Mouse (Mus musculus): ENCODE measurements at regions not wholly inside any gene's neighbourhood (a gene's known extent, or its start where the extent isn't known, plus 50 kb on each side); places are given as distances from the start of the nearest gene placed in this dataset.

- DNase-seq (ENCODE audit: low spot score) (no peak), ATAC-seq (replicated peaks; ENCODE audit: low FRiP score) (no peak)
- peaks cover 15% of the 10 kb centered on the region for H3K4me1 ChIP-seq (replicated peaks; ENCODE audit: control insufficient read depth, insufficient read depth, low read length)
- WGBS: 62% methylated on average over 3 of the region's 3 CpGs
- H3K36me3 ChIP-seq (ENCODE audit: control insufficient read depth, insufficient read depth, low read length): no peaks in the 10 kb centered on the region
- no peaks in the 10 kb centered on the region for H3K9me3 ChIP-seq (ENCODE audit: control insufficient read depth, low read length)
- H3K4me3 ChIP-seq (ENCODE audit: low read depth, low read length): no peak overlapping the region
- H3K27ac ChIP-seq (ENCODE audit: low read depth, low read length): no peak overlapping the region
- H3K9ac ChIP-seq (ENCODE audit: low read length): no peak overlapping the region
- no peaks in the 10 kb centered on the region for H3K27me3 ChIP-seq (ENCODE audit: control insufficient read depth, insufficient read depth, low read length)
- no peak overlapping the region for H3K4me2 ChIP-seq (ENCODE audit: low read depth, low read length, severe bottlenecking)
These were observed 159.2 kb downstream of the Gm26897 start for GRCm38 (mm10) chr5:111892956-111893355.

GRCm38 (mm10) chr5:111893905-111894311 lies 160.2 kb downstream of the Gm26897 start:
- H3K4me2 ChIP-seq (ENCODE audit: low read depth, low read length, severe bottlenecking): peak overlapping the region; percentile 45
- ATAC-seq (replicated peaks; ENCODE audit: low FRiP score): peak; percentile 92
- no peaks in the 10 kb centered on the region for H3K9me3 ChIP-seq (ENCODE audit: control insufficient read depth, low read length)
- peak overlapping the region; percentile 7; the same call in 1 of the 2 replicates for H3K4me3 ChIP-seq (ENCODE audit: low read depth, low read length)
- H3K4me1 ChIP-seq (replicated peaks; ENCODE audit: control insufficient read depth, insufficient read depth, low read length): peaks cover 23% of the 10 kb centered on the region
- WGBS: under 1% methylated on average over 11 of the region's 11 CpGs
- DNase-seq (ENCODE audit: low spot score): peak; percentile 85
- no peaks in the 10 kb centered on the region for H3K27me3 ChIP-seq (ENCODE audit: control insufficient read depth, insufficient read depth, low read length)
- peak overlapping the region; percentile 73 for H3K27ac ChIP-seq (ENCODE audit: low read depth, low read length)
- H3K36me3 ChIP-seq (ENCODE audit: control insufficient read depth, insufficient read depth, low read length): no peaks in the 10 kb centered on the region
- peak overlapping the region; percentile 37 for H3K9ac ChIP-seq (ENCODE audit: low read length)

GRCm38 (mm10) chr5:111897568-111897967 lies 163.8 kb downstream of the Gm26897 start:
- H3K9ac ChIP-seq (ENCODE audit: low read length): no peak overlapping the region
- H3K4me3 ChIP-seq (ENCODE audit: low read depth, low read length): no peak overlapping the region
- H3K9me3 ChIP-seq (ENCODE audit: control insufficient read depth, low read length): no peaks in the 10 kb centered on the region
- ATAC-seq (replicated peaks; ENCODE audit: low FRiP score): no peak
- no peaks in the 10 kb centered on the region for H3K27me3 ChIP-seq (ENCODE audit: control insufficient read depth, insufficient read depth, low read length)
- no peak for DNase-seq (ENCODE audit: low spot score)
- no peaks in the 10 kb centered on the region for H3K36me3 ChIP-seq (ENCODE audit: control insufficient read depth, insufficient read depth, low read length)
- 63% methylated on average over 4 of the region's 4 CpGs for WGBS
- H3K27ac ChIP-seq (ENCODE audit: low read depth, low read length): no peak overlapping the region; the same call in 1 of the 2 replicates
- H3K4me1 ChIP-seq (replicated peaks; ENCODE audit: control insufficient read depth, insufficient read depth, low read length): peaks cover 33% of the 10 kb centered on the region
- H3K4me2 ChIP-seq (ENCODE audit: low read depth, low read length, severe bottlenecking): no peak overlapping the region

DNA sequence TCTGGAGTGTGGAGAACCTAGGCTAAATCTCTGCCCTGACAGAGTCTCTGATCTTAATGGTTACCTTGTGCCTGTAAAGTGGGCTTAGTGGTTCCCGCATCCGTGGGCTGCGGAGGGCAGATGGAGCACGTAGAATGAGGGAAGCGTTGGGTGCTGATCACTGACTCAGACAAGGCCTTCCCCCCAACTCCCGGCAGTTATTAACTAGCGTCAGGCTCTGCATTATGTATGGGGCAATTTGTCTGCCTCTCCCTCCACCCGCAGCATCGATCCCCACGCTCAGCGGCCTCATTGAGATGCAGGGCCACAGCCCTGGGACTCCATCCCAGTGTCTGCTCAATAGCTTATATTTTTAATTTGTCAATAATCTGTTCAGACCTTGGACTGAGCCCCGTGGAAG lies 164.8 kb downstream of the Gm26897 start:
- ATAC-seq (replicated peaks; ENCODE audit: low FRiP score) (no peak), DNase-seq (ENCODE audit: low spot score) (no peak)
- H3K4me2 ChIP-seq (ENCODE audit: low read depth, low read length, severe bottlenecking): no peak overlapping the region
- H3K4me3 ChIP-seq (ENCODE audit: low read depth, low read length): no peak overlapping the region
- peaks cover 30% of the 10 kb centered on the region for H3K4me1 ChIP-seq (replicated peaks; ENCODE audit: control insufficient read depth, insufficient read depth, low read length)
- no peaks in the 10 kb centered on the region for H3K36me3 ChIP-seq (ENCODE audit: control insufficient read depth, insufficient read depth, low read length)
- no peaks in the 10 kb centered on the region for H3K27me3 ChIP-seq (ENCODE audit: control insufficient read depth, insufficient read depth, low read length)
- H3K9me3 ChIP-seq (ENCODE audit: control insufficient read depth, low read length): no peaks in the 10 kb centered on the region
- 59% methylated on average over 12 of the region's 12 CpGs for WGBS
- no peak overlapping the region for H3K9ac ChIP-seq (ENCODE audit: low read length)
- peak overlapping the region; percentile 46; the same call in 1 of the 2 replicates for H3K27ac ChIP-seq (ENCODE audit: low read depth, low read length)

- H3K27me3 ChIP-seq (ENCODE audit: control insufficient read depth, insufficient read depth, low read length): no peaks in the 10 kb centered on the region
- H3K9me3 ChIP-seq (ENCODE audit: control insufficient read depth, low read length): no peaks in the 10 kb centered on the region
- no peak overlapping the region for H3K27ac ChIP-seq (ENCODE audit: low read depth, low read length)
- WGBS: 49% methylated on average over 5 of the region's 5 CpGs
- no peak for ATAC-seq (replicated peaks; ENCODE audit: low FRiP score)
- H3K4me3 ChIP-seq (ENCODE audit: low read depth, low read length): no peak overlapping the region
- H3K9ac ChIP-seq (ENCODE audit: low read length): no peak overlapping the region
- H3K4me1 ChIP-seq (replicated peaks; ENCODE audit: control insufficient read depth, insufficient read depth, low read length): peaks cover 19% of the 10 kb centered on the region
- H3K4me2 ChIP-seq (ENCODE audit: low read depth, low read length, severe bottlenecking): no peak overlapping the region
- DNase-seq (ENCODE audit: low spot score): no peak
- H3K36me3 ChIP-seq (ENCODE audit: control insufficient read depth, insufficient read depth, low read length): no peaks in the 10 kb centered on the region
These were observed 167.5 kb downstream of the Gm26897 start for GRCm38 (mm10) chr5:111901197-111901596.

DNA sequence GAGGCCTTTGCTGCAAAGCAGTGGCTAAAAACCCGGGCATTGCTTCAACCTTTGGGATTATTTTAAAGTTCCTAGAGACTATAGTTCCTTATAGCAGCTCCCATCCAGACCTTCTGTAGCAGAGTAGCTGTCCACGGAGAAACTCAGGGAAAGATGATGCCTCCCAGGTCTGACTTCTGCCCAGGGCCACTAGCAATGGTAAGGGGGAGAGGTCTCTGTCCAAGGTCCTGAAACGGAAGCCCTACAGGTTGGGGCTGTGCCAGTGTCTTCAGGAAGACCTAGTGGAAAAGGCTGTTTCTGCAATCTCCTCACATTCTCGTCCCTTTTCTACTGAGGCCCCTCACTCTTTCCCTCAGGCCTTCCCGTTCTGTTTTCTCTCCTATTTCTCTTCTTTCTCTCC lies 168.0 kb downstream of the Gm26897 start:
- no peak overlapping the region for H3K27ac ChIP-seq (ENCODE audit: low read depth, low read length)
- H3K4me1 ChIP-seq (replicated peaks; ENCODE audit: control insufficient read depth, insufficient read depth, low read length): peaks cover 19% of the 10 kb centered on the region
- 28% methylated on average over 5 of the region's 5 CpGs for WGBS
- DNase-seq (ENCODE audit: low spot score): peak; percentile 78
- no peak overlapping the region for H3K4me2 ChIP-seq (ENCODE audit: low read depth, low read length, severe bottlenecking)
- H3K4me3 ChIP-seq (ENCODE audit: low read depth, low read length): no peak overlapping the region
- no peaks in the 10 kb centered on the region for H3K9me3 ChIP-seq (ENCODE audit: control insufficient read depth, low read length)
- H3K27me3 ChIP-seq (ENCODE audit: control insufficient read depth, insufficient read depth, low read length): no peaks in the 10 kb centered on the region
- no peaks in the 10 kb centered on the region for H3K36me3 ChIP-seq (ENCODE audit: control insufficient read depth, insufficient read depth, low read length)
- no peak for ATAC-seq (replicated peaks; ENCODE audit: low FRiP score)
- no peak overlapping the region for H3K9ac ChIP-seq (ENCODE audit: low read length)

GRCm38 (mm10) chr5:111908085-111908484 lies 174.4 kb downstream of the Gm26897 start:
- no peak overlapping the region for H3K27ac ChIP-seq (ENCODE audit: low read depth, low read length)
- WGBS: 78% methylated on average over 14 of the region's 14 CpGs
- DNase-seq (ENCODE audit: low spot score): no peak

GRCm38 (mm10) chr5:111910514-111910913 lies 176.8 kb downstream of the Gm26897 start:
- no peak overlapping the region for H3K4me3 ChIP-seq (ENCODE audit: low read depth, low read length)
- H3K9me3 ChIP-seq (ENCODE audit: control insufficient read depth, low read length): no peaks in the 10 kb centered on the region
- H3K4me1 ChIP-seq (replicated peaks; ENCODE audit: control insufficient read depth, insufficient read depth, low read length): no peaks in the 10 kb centered on the region
- no peak for DNase-seq (ENCODE audit: low spot score)
- no peaks in the 10 kb centered on the region for H3K36me3 ChIP-seq (ENCODE audit: control insufficient read depth, insufficient read depth, low read length)
- H3K9ac ChIP-seq (ENCODE audit: low read length): no peak overlapping the region
- ATAC-seq (replicated peaks; ENCODE audit: low FRiP score): no peak
- no peaks in the 10 kb centered on the region for H3K27me3 ChIP-seq (ENCODE audit: control insufficient read depth, insufficient read depth, low read length)
- WGBS: 77% methylated on average over 8 of the region's 8 CpGs
- H3K27ac ChIP-seq (ENCODE audit: low read depth, low read length): no peak overlapping the region
- H3K4me2 ChIP-seq (ENCODE audit: low read depth, low read length, severe bottlenecking): no peak overlapping the region

More at GRCm38 (mm10) chr5:111908085-111908484, 174.4 kb downstream of the Gm26897 start:
- Histone ChIP-seq H3K27me3 (ENCODE audit: control insufficient read depth, insufficient read depth, low read length) (no peaks in the 10 kb centered on the region), H3K4me1 (replicated peaks; ENCODE audit: control insufficient read depth, insufficient read depth, low read length) (no peaks in the 10 kb centered on the region), H3K36me3 (ENCODE audit: control insufficient read depth, insufficient read depth, low read length) (no peaks in the 10 kb centered on the region), H3K4me3 (ENCODE audit: low read depth, low read length) (no peak overlapping the region), H3K4me2 (ENCODE audit: low read depth, low read length, severe bottlenecking) (no peak overlapping the region), H3K9ac (ENCODE audit: low read length) (no peak overlapping the region), H3K9me3 (ENCODE audit: control insufficient read depth, low read length) (no peaks in the 10 kb centered on the region)
- ATAC-seq (replicated peaks; ENCODE audit: low FRiP score): no peak

DNA sequence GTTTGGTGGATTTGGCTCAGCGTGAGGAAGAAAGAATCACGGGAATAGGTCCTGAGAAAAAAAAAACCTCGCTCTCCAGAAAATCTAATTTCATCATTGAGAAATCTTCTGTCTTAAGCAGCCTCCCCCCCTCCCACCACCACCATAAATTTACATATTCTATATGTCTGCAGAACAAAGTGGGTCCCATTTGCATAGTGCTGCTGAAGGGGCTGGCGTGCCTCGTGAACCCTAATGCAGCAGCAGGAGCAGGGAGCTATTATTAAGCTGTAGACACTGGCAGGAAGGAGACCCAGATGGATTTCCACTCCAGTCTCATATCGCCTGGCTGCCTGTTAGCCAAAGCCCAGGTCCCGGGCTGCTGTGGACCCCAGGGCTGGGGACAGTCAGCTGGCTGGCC lies 179.6 kb downstream of the Gm26897 start:
- no peak for DNase-seq (ENCODE audit: low spot score)
- Histone ChIP-seq H3K9me3 (ENCODE audit: control insufficient read depth, low read length) (no peaks in the 10 kb centered on the region), H3K4me2 (ENCODE audit: low read depth, low read length, severe bottlenecking) (no peak overlapping the region), H3K4me3 (ENCODE audit: low read depth, low read length) (no peak overlapping the region), H3K4me1 (replicated peaks; ENCODE audit: control insufficient read depth, insufficient read depth, low read length) (peaks cover 9% of the 10 kb centered on the region), H3K27ac (ENCODE audit: low read depth, low read length) (no peak overlapping the region), H3K27me3 (ENCODE audit: control insufficient read depth, insufficient read depth, low read length) (peaks cover 2% of the 10 kb centered on the region; the same call in 1 of the 2 replicates), H3K36me3 (ENCODE audit: control insufficient read depth, insufficient read depth, low read length) (no peaks in the 10 kb centered on the region), H3K9ac (ENCODE audit: low read length) (no peak overlapping the region)
- WGBS: 34% methylated on average over 7 of the region's 7 CpGs
- no peak for ATAC-seq (replicated peaks; ENCODE audit: low FRiP score)
